Mouse (Mus musculus) gonadal fat pad, adult 2 months (tissue): Measurements from ENCODE around the gene C530025M09Rik. TPM values are rescaled to one million over a fixed set of nuclear protein-coding genes. Genes with fewer than 3 reads are reported as not detected.

Source experiments
- DNase-seq: peaks from one replicate; pipeline ENCODE4 v3.0.0-alpha.2; 2012; ENCODE audit warnings: low read depth
- polyA plus RNA-seq: library from polyadenylated mRNA; depleted of rRNA; stranded (reverse); fragments of >200 nt; gene quantifications from 2 replicates; pipeline ENCODE4 v1.2.3, GENCODE M21; 2012; rRNA removed

Gene C530025M09Rik
- polyA plus RNA-seq, 1 experiment, result not detected

- no peak for DNase-seq
These were observed 26.3 kb downstream of the C530025M09Rik start for GRCm38 (mm10) chr2:149804599-149805140.

GRCm38 (mm10) chr2:149798613-149799012, 32.4 kb downstream of the C530025M09Rik start:
- no peak for DNase-seq

Other genes starting within 250 kb of the C530025M09Rik start
- gene Syndig1, start 2.0 kb downstream of the C530025M09Rik start, polyA plus RNA-seq, result 2.8 TPM in 2 replicates